Mouse (Mus musculus): Measurements from ENCODE around the gene Polr2f. TPM values are rescaled to one million over a fixed set of nuclear protein-coding genes. Genes with fewer than 3 reads are reported as not detected.

The Polr2f gene
- polyA plus RNA-seq, 2 experiments, result 192 to 334 TPM

- WGBS, result 68% methylated on average over 7 of the region's 7 CpGs
- Histone ChIP-seq H3K4me1 (ENCODE audit: control insufficient read depth, insufficient read depth, low read length) (peaks cover 13% of the 10 kb centered on the region), H3K9ac (ENCODE audit: low read depth, low read length, severe bottlenecking) (no peak overlapping the region), H3K36me3 (ENCODE audit: control insufficient read depth, insufficient read depth, low read length) (peaks cover 75% of the 10 kb centered on the region), H3K4me3 (replicated peaks; ENCODE audit: low read length) (no peak overlapping the region), H3K4me2 (replicated peaks; ENCODE audit: low read depth, low read length, severe bottlenecking) (no peak overlapping the region), H3K9me3 (ENCODE audit: control insufficient read depth, low read length) (no peaks in the 10 kb centered on the region), H3K27ac (replicated peaks; ENCODE audit: low read depth, low read length) (no peak overlapping the region), H3K27me3 (ENCODE audit: control insufficient read depth, insufficient read depth, low read length) (no peaks in the 10 kb centered on the region)
- DNase-seq (ENCODE audit: low spot score) (no peak), ATAC-seq (ENCODE audit: low FRiP score, low read depth) (no peak)
- TF ChIP-seq POLR2A (IDR thresholded peaks at IDR 0.05; ENCODE audit: borderline replicate concordance, extremely low read depth, insufficient read depth, insufficient read length), result no peak
Observed at GRCm38 (mm10) chr15:79131442-79131841, 9.4 kb upstream of the Polr2f start.

GRCm38 (mm10) chr15:79133191-79133661, 7.6 kb upstream of the Polr2f start:
- Histone ChIP-seq H3K36me3 (ENCODE audit: control insufficient read depth, insufficient read depth, low read length) (peaks cover 58% of the 10 kb centered on the region), H3K9ac (ENCODE audit: low read depth, low read length, severe bottlenecking) (no peak overlapping the region), H3K9me3 (ENCODE audit: control insufficient read depth, low read length) (no peaks in the 10 kb centered on the region), H3K4me3 (replicated peaks; ENCODE audit: low read length) (no peak overlapping the region), H3K27ac (replicated peaks; ENCODE audit: low read depth, low read length) (no peak overlapping the region), H3K4me2 (replicated peaks; ENCODE audit: low read depth, low read length, severe bottlenecking) (no peak overlapping the region), H3K27me3 (ENCODE audit: control insufficient read depth, insufficient read depth, low read length) (no peaks in the 10 kb centered on the region), H3K4me1 (ENCODE audit: control insufficient read depth, insufficient read depth, low read length) (peaks cover 13% of the 10 kb centered on the region)
- no peak for TF ChIP-seq POLR2A (IDR thresholded peaks at IDR 0.05; ENCODE audit: borderline replicate concordance, extremely low read depth, insufficient read depth, insufficient read length)
- 78% methylated on average over 5 of the region's 6 CpGs for WGBS
- ATAC-seq (ENCODE audit: low FRiP score, low read depth) (no peak), DNase-seq (ENCODE audit: low spot score) (no peak)

GRCm38 (mm10) chr15:79134496-79135270, 6.1 kb upstream of the Polr2f start:
- H3K36me3 ChIP-seq (ENCODE audit: control insufficient read depth, insufficient read depth, low read length), result peaks cover 49% of the 10 kb centered on the region
- DNase-seq (ENCODE audit: low spot score) (no peak), ATAC-seq (ENCODE audit: low FRiP score, low read depth) (no peak; the same call in 1 of the 2 replicates)
- H3K9me3 ChIP-seq (ENCODE audit: control insufficient read depth, low read length), result no peaks in the 10 kb centered on the region
- no peaks in the 10 kb centered on the region for H3K27me3 ChIP-seq (ENCODE audit: control insufficient read depth, insufficient read depth, low read length)
- WGBS, result 84% methylated on average over 9 of the region's 9 CpGs
- H3K4me1 ChIP-seq (ENCODE audit: control insufficient read depth, insufficient read depth, low read length), result peaks cover 13% of the 10 kb centered on the region
- no peak overlapping the region for H3K4me2 ChIP-seq (replicated peaks; ENCODE audit: low read depth, low read length, severe bottlenecking)
- no peak overlapping the region for H3K4me3 ChIP-seq (replicated peaks; ENCODE audit: low read length)
- H3K9ac ChIP-seq (ENCODE audit: low read depth, low read length, severe bottlenecking), result no peak overlapping the region
- TF ChIP-seq POLR2A (IDR thresholded peaks at IDR 0.05; ENCODE audit: borderline replicate concordance, extremely low read depth, insufficient read depth, insufficient read length), result no peak
- H3K27ac ChIP-seq (replicated peaks; ENCODE audit: low read depth, low read length), result 0 out of 2 replicates have a peak overlapping the region, but pooled peaks have one; percentile 41

GRCm38 (mm10) chr15:79135332-79135731, 5.5 kb upstream of the Polr2f start:
- no peak for DNase-seq (ENCODE audit: low spot score)
- 69% methylated on average over 9 of the region's 9 CpGs for WGBS
- H3K9ac ChIP-seq (ENCODE audit: low read depth, low read length, severe bottlenecking), result no peak overlapping the region
- H3K36me3 ChIP-seq (ENCODE audit: control insufficient read depth, insufficient read depth, low read length), result peaks cover 43% of the 10 kb centered on the region
- no peak overlapping the region for H3K4me2 ChIP-seq (replicated peaks; ENCODE audit: low read depth, low read length, severe bottlenecking)
- H3K4me3 ChIP-seq (replicated peaks; ENCODE audit: low read length), result no peak overlapping the region
- H3K27ac ChIP-seq (replicated peaks; ENCODE audit: low read depth, low read length), result peak overlapping the region; percentile 41; the same call in 1 of the 2 replicates
- TF ChIP-seq POLR2A (IDR thresholded peaks at IDR 0.05; ENCODE audit: borderline replicate concordance, extremely low read depth, insufficient read depth, insufficient read length), result no peak
- peaks cover 13% of the 10 kb centered on the region for H3K4me1 ChIP-seq (ENCODE audit: control insufficient read depth, insufficient read depth, low read length)
- no peaks in the 10 kb centered on the region for H3K9me3 ChIP-seq (ENCODE audit: control insufficient read depth, low read length)
- no peak for ATAC-seq (ENCODE audit: low FRiP score, low read depth)
- no peaks in the 10 kb centered on the region for H3K27me3 ChIP-seq (ENCODE audit: control insufficient read depth, insufficient read depth, low read length)

GRCm38 (mm10) chr15:79135783-79136575, 4.8 kb upstream of the Polr2f start:
- DNase-seq (ENCODE audit: low spot score) (peak; percentile 42), ATAC-seq (ENCODE audit: low FRiP score, low read depth) (peak; percentile 46; the same call in 1 of the 2 replicates)
- 42% methylated on average over 11 of the region's 11 CpGs for WGBS
- Histone ChIP-seq H3K36me3 (ENCODE audit: control insufficient read depth, insufficient read depth, low read length) (peaks cover 36% of the 10 kb centered on the region), H3K27me3 (ENCODE audit: control insufficient read depth, insufficient read depth, low read length) (no peaks in the 10 kb centered on the region), H3K9me3 (ENCODE audit: control insufficient read depth, low read length) (no peaks in the 10 kb centered on the region), H3K4me3 (replicated peaks; ENCODE audit: low read length) (no peak overlapping the region), H3K4me2 (replicated peaks; ENCODE audit: low read depth, low read length, severe bottlenecking) (no peak overlapping the region), H3K9ac (ENCODE audit: low read depth, low read length, severe bottlenecking) (no peak overlapping the region), H3K4me1 (ENCODE audit: control insufficient read depth, insufficient read depth, low read length) (peaks cover 13% of the 10 kb centered on the region), H3K27ac (replicated peaks; ENCODE audit: low read depth, low read length) (peak overlapping the region; percentile 41)
- no peak for TF ChIP-seq POLR2A (IDR thresholded peaks at IDR 0.05; ENCODE audit: borderline replicate concordance, extremely low read depth, insufficient read depth, insufficient read length)

Measured in limb, embryonic 14.5 days (tissue).